Mouse (Mus musculus): ENCODE results near the gene Atg9b. TPM values are rescaled to one million over a fixed set of nuclear protein-coding genes. Genes with fewer than 3 reads are reported as not detected.

Atg9b gene
- polyA plus RNA-seq, 1 experiment: 0.93 TPM

Other genes with a start within 250 kb of the Atg9b start
- gene Nupl2, start 227.2 kb downstream of the Atg9b start, polyA plus RNA-seq (2012; rRNA removed): 3.8 and 4.5 TPM in 2 replicates
- 16.6 and 17.6 TPM in 2 replicates for gene Kcnh2, start 40.5 kb downstream of the Atg9b start, polyA plus RNA-seq (2012; rRNA removed)
- gene Nos3, start 27.3 kb downstream of the Atg9b start, polyA plus RNA-seq (2012; rRNA removed): 3.1 and 4.3 TPM in 2 replicates
- 57.7 and 79.6 TPM in 2 replicates for gene Abcb8, start 1.5 kb upstream of the Atg9b start, polyA plus RNA-seq (2012; rRNA removed)
- gene Asic3, start 21.2 kb upstream of the Atg9b start, polyA plus RNA-seq (2012; rRNA removed): 0.38 and 1.1 TPM in 2 replicates
- 59.2 and 62.5 TPM in 2 replicates for gene Cdk5, start 31.4 kb upstream of the Atg9b start, polyA plus RNA-seq (2012; rRNA removed)
- 66.2 and 89.9 TPM in 2 replicates for gene Slc4a2, start 31.7 kb upstream of the Atg9b start, polyA plus RNA-seq (2012; rRNA removed)
- gene Fastk, start 53.1 kb upstream of the Atg9b start, polyA plus RNA-seq (2012; rRNA removed): 185 and 240 TPM in 2 replicates
- 65.4 and 70.3 TPM in 2 replicates for gene Tmub1, start 55.7 kb upstream of the Atg9b start, polyA plus RNA-seq (2012; rRNA removed)
- 30.4 and 37.2 TPM in 2 replicates for gene Agap3, start 60.0 kb upstream of the Atg9b start, polyA plus RNA-seq (2012; rRNA removed)
- 0.02 TPM in 1 of 2 replicates, not detected in the other for gene Gbx1, start 135.1 kb upstream of the Atg9b start, polyA plus RNA-seq (2012; rRNA removed)
- gene Asb10, start 148.8 kb upstream of the Atg9b start, polyA plus RNA-seq (2012; rRNA removed): 0.14 and 0.20 TPM in 2 replicates
- not detected in 2 replicates for gene 4931409K22Rik, start 164.7 kb upstream of the Atg9b start, polyA plus RNA-seq (2012; rRNA removed)
- gene Abcf2, start 185.3 kb upstream of the Atg9b start, polyA plus RNA-seq (2012; rRNA removed): 33.9 and 36.5 TPM in 2 replicates
- 13.5 and 17.4 TPM in 2 replicates for gene Chpf2, start 194.6 kb upstream of the Atg9b start, polyA plus RNA-seq (2012; rRNA removed)
- 9.3 and 10.0 TPM in 2 replicates for gene Smarcd3, start 232.3 kb upstream of the Atg9b start, polyA plus RNA-seq (2012; rRNA removed)

Data from large intestine, adult 2 months (tissue).